Mouse (Mus musculus): Measurements from ENCODE around the gene Ninl. TPM values are rescaled to one million over a fixed set of nuclear protein-coding genes. Genes with fewer than 3 reads are reported as not detected.

Ninl gene
- polyA plus RNA-seq, 1 experiment, result 11.2 TPM

DNA sequence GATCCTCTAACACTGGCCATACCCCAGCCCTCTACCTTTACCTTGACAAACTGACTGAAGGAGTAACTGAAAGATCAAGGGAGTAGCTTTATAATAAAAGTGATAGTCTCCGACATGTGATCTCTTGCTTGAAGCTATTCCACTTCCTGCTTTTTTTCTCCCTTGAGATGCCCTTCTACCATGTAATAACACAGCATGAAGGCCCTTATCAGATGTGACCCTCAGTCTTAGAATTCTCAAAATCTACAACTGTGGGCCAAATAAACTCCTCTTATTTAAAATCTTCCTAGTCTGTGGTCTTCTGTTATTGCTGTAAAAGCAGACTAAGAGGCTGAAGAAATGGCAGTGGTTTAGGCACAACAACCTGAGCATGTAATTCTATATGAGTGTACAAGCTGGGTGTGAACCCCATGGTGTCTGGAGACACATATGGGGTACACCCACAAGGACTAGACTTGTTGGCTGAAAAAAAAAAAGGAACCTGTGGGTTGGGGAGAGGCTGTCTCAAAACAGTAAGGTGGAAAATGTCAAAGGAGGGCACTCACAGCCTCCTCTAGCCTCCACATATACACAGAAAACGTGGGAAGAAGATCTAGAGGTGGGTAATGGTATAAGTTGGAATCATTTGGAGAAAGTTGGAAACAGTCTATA lies 144.4 kb downstream of the Ninl start:
- TF ChIP-seq POLR2A (IDR thresholded peaks at IDR 0.05; ENCODE audit: borderline replicate concordance, extremely low read depth, insufficient read depth, insufficient read length, poor library complexity, severe bottlenecking) (no peak), CTCF (IDR thresholded peaks at IDR 0.05; ENCODE audit: borderline replicate concordance, extremely low read depth, insufficient read depth, insufficient read length) (no peak)
- DNase-seq (ENCODE audit: low read depth), result no peak

GRCm38 (mm10) chr2:150887370-150887769 lies 151.8 kb downstream of the Ninl start:
- DNase-seq (ENCODE audit: low read depth), result no peak
- no peak for TF ChIP-seq POLR2A (IDR thresholded peaks at IDR 0.05; ENCODE audit: borderline replicate concordance, extremely low read depth, insufficient read depth, insufficient read length, poor library complexity, severe bottlenecking)
- no peak for TF ChIP-seq CTCF (IDR thresholded peaks at IDR 0.05; ENCODE audit: borderline replicate concordance, extremely low read depth, insufficient read depth, insufficient read length)

DNA sequence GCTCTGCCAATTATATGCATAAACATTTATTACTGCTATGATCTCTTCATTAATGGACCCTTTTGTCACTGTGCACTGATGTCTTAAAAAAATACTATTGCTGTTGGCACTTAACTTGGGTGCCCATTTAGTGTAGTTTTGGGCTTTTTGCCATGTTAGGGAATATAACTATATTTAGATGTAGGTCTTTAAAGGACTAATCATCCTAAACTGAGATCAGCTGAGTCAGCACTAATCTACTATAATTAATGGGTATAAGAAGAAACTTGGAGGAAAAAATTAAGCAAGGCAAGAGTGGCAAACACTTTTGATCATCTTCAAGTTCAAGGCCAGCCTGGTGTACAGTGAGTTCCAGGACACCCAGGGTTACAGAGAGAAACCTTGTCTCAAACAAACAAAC lies 152.9 kb downstream of the Ninl start:
- TF ChIP-seq POLR2A (IDR thresholded peaks at IDR 0.05; ENCODE audit: borderline replicate concordance, extremely low read depth, insufficient read depth, insufficient read length, poor library complexity, severe bottlenecking) (no peak), CTCF (IDR thresholded peaks at IDR 0.05; ENCODE audit: borderline replicate concordance, extremely low read depth, insufficient read depth, insufficient read length) (no peak)
- no peak for DNase-seq (ENCODE audit: low read depth)

GRCm38 (mm10) chr2:150885814-150886213 lies 153.4 kb downstream of the Ninl start:
- no peak for DNase-seq (ENCODE audit: low read depth)
- TF ChIP-seq CTCF (IDR thresholded peaks at IDR 0.05; ENCODE audit: borderline replicate concordance, extremely low read depth, insufficient read depth, insufficient read length) (no peak), POLR2A (IDR thresholded peaks at IDR 0.05; ENCODE audit: borderline replicate concordance, extremely low read depth, insufficient read depth, insufficient read length, poor library complexity, severe bottlenecking) (no peak)

DNA sequence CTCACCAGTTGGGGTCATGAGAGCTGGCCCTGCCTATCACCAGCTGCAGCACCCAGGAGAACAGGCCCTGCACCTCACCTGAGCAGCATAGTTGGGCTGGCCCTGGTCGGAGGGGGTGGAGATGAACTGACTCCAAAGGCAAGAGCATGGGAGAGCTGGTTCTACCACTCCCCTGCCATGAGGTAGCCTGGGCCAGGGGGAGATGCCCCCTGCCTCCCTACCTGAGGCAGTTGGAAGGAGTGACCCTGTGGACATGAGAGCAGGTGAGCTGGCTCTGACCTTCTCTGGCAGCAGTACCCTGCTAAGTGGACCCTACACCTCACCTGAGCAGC lies 154.4 kb downstream of the Ninl start:
- TF ChIP-seq CTCF (IDR thresholded peaks at IDR 0.05; ENCODE audit: borderline replicate concordance, extremely low read depth, insufficient read depth, insufficient read length) (no peak), POLR2A (IDR thresholded peaks at IDR 0.05; ENCODE audit: borderline replicate concordance, extremely low read depth, insufficient read depth, insufficient read length, poor library complexity, severe bottlenecking) (no peak)
- DNase-seq (ENCODE audit: low read depth), result no peak

Other genes starting within 250 kb of the Ninl start
- 72.4 and 76.2 TPM in 2 replicates for gene Abhd12, start 134.6 kb downstream of the Ninl start, polyA plus RNA-seq (2012; rRNA removed)
- 18.2 and 26.3 TPM in 2 replicates for gene Gins1, start 134.0 kb downstream of the Ninl start, polyA plus RNA-seq (2012; rRNA removed)
- gene Nanp, start within 50 bp of the Ninl start, polyA plus RNA-seq (2012; rRNA removed), result 12.7 and 14.0 TPM in 2 replicates
- gene Gm14151, start 53.0 kb upstream of the Ninl start, polyA plus RNA-seq (2012; rRNA removed), result not detected in 2 replicates
- gene Gm14147, start 58.9 kb upstream of the Ninl start, polyA plus RNA-seq (2012; rRNA removed), result not detected in 2 replicates